Mouse (Mus musculus) cerebellum, adult (tissue): Measurements from ENCODE around the gene Arl1.
"Not testable (repeated sequence)": the region's sequence is repeated elsewhere in the genome, so short reads cannot be mapped to it uniquely, and the experiment has no call there.

Source experiments
- ATAC-seq: cut with Nextera tagmentation; 2 replicates; pipeline ENCODE4 v1.9.2; 2017; ENCODE audit warnings: mild to moderate bottlenecking, moderate library complexity, mixed read lengths; ENCODE audit not compliant: insufficient number of reproducible peaks, low FRiP score, low TSS enrichment

Gene Arl1

GRCm38 (mm10) chr10:88730571-88731495 is at the start of gene Arl1:
Arl1 (plus strand) TSS chr10:88730858.
- peak; percentile 91 for ATAC-seq

- no peak for ATAC-seq
Measured at GRCm38 (mm10) chr10:88682904-88683563, 47.6 kb upstream of the Arl1 start.

GRCm38 (mm10) chr10:88684925-88685324 is 45.7 kb upstream of the Arl1 start, which contains the start of gene Spic:
Spic (minus strand) TSS chr10:88685015.
- no peak for ATAC-seq

GRCm38 (mm10) chr10:88700938-88701337 is 29.7 kb upstream of the Arl1 start:
- ATAC-seq, result no peak

- no peak for ATAC-seq
Measured at GRCm38 (mm10) chr10:88708671-88709523, 21.8 kb upstream of the Arl1 start.

- ATAC-seq, result no peak
Measured at GRCm38 (mm10) chr10:88712359-88712758, 18.3 kb upstream of the Arl1 start.

- ATAC-seq, result no peak
Measured at GRCm38 (mm10) chr10:88714744-88715143, 15.9 kb upstream of the Arl1 start.

GRCm38 (mm10) chr10:88715621-88716020 is 15.0 kb upstream of the Arl1 start:
- ATAC-seq, result no peak

- no peak for ATAC-seq
Measured at GRCm38 (mm10) chr10:88716986-88717755, 13.5 kb upstream of the Arl1 start.

GRCm38 (mm10) chr10:88717756-88718025 is 13.0 kb upstream of the Arl1 start:
- ATAC-seq, result no peak

- no peak for ATAC-seq
Measured at GRCm38 (mm10) chr10:88719618-88720017, 11.0 kb upstream of the Arl1 start.

GRCm38 (mm10) chr10:88725343-88725742 is 5.3 kb upstream of the Arl1 start:
- ATAC-seq, result no peak

GRCm38 (mm10) chr10:88727128-88727527 is 3.5 kb upstream of the Arl1 start:
- ATAC-seq, result no peak

- ATAC-seq, result no peak
Measured at GRCm38 (mm10) chr10:88728166-88728565, 2.5 kb upstream of the Arl1 start.

GRCm38 (mm10) chr10:88731496-88732308 is 1.0 kb downstream of the Arl1 start:
- ATAC-seq, result peak; percentile 23

GRCm38 (mm10) chr10:88732309-88732622 is 1.6 kb downstream of the Arl1 start:
- ATAC-seq, result no peak

- not testable (repeated sequence) for ATAC-seq
Measured at GRCm38 (mm10) chr10:88739074-88739473, 8.4 kb downstream of the Arl1 start.

- ATAC-seq, result no peak
Measured at GRCm38 (mm10) chr10:88739818-88740217, 9.2 kb downstream of the Arl1 start.

GRCm38 (mm10) chr10:88740781-88741180 is 10.1 kb downstream of the Arl1 start:
- no peak for ATAC-seq
